Mouse (Mus musculus) olfactory bulb, adult 2 months (tissue): Measurements from ENCODE around the gene Loxl3. TPM values are rescaled to one million over a fixed set of nuclear protein-coding genes. Genes with fewer than 3 reads are reported as not detected.

ENCODE experiments used
- H3K27ac ChIP-seq: fragments of 200-500 bp; 2 replicates; pipeline ENCODE4 v1.5.1; 2012; ENCODE audit warnings: low read depth, low read length; ENCODE audit not compliant: insufficient read depth
- H3K4me1 ChIP-seq: fragments of 200-500 bp; 2 replicates; pipeline ENCODE4 v1.6.1; 2012; ENCODE audit warnings: low read length; ENCODE audit not compliant: control insufficient read depth, insufficient read depth
- H3K4me3 ChIP-seq: fragments of 200-500 bp; 2 replicates; pipeline ENCODE4 v1.5.1; 2012; ENCODE audit warnings: mild to moderate bottlenecking, low read depth, low read length, moderate library complexity; ENCODE audit not compliant: insufficient read depth
- CTCF ChIP-seq: fragments of 200-500 bp; IDR thresholded peaks from 2 replicates; pipeline ENCODE4 v1.5.1; 2012; ENCODE audit warnings: low read depth, mild to moderate bottlenecking, low read length, moderate library complexity; ENCODE audit not compliant: insufficient read depth
- POLR2A ChIP-seq: fragments of 200-500 bp; IDR thresholded peaks from 2 replicates; pipeline ENCODE4 v1.6.1; 2012; ENCODE audit warnings: mild to moderate bottlenecking, low read depth, low read length, moderate library complexity; ENCODE audit not compliant: insufficient read depth
- WGBS: fragments of 180-500 bp; shearing (Covaris S2); methylation state at CpG from one replicate; pipeline ENCODE4 v1.1.7; 2018; 5-methylcytosine and 5-hydroxymethylcytosine counted together
- polyA plus RNA-seq: library from polyadenylated mRNA; stranded (reverse); fragments of >200 nt; gene quantifications from 2 replicates; pipeline ENCODE4 v1.2.4, GENCODE M21; 2012; ENCODE audit warnings: low replicate concordance; ENCODE audit not compliant: missing spikeins, insufficient read depth, insufficient read length

Gene Loxl3
- polyA plus RNA-seq, 1 experiment = not detected

- TF ChIP-seq CTCF (no peak), POLR2A (no peak)
- Histone ChIP-seq H3K4me1 (no peaks in the 10 kb centered on the region; the same call in 1 of the 2 replicates), H3K27ac (no peak overlapping the region), H3K4me3 (no peak overlapping the region)
- WGBS = 75% methylated on average over 4 of the region's 4 CpGs
Measured at GRCm38 (mm10) chr6:83024421-83024820, 9.6 kb upstream of the Loxl3 start.

DNA sequence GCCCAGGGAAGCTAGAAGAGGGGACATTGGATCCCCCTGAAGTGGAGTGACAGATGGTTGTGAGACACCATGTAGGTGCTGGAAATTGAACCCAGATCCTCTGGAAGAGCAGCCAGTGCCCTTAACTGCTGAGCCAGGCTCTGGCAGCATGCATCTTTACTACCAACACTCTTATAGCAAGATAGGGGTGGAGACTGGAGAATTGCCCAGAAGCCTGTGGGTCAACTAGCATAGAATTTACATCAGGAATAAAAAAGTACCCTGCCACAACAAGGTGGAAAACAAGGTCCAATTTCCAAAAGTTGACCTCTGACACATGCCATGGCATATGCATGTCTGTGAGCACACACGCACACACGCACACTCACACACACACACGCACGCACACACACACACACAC, 8.8 kb upstream of the Loxl3 start:
- TF ChIP-seq CTCF = no peak
- no peak for TF ChIP-seq POLR2A
- no peak overlapping the region for H3K4me3 ChIP-seq
- H3K27ac ChIP-seq = no peak overlapping the region
- no peaks in the 10 kb centered on the region; the same call in 1 of the 2 replicates for H3K4me1 ChIP-seq
- 94% methylated on average over 4 of the region's 4 CpGs for WGBS

GRCm38 (mm10) chr6:83027293-83027692, 6.7 kb upstream of the Loxl3 start:
- WGBS = 37% methylated on average over 8 of the region's 8 CpGs
- H3K4me3 ChIP-seq = no peak overlapping the region
- TF ChIP-seq POLR2A (no peak), CTCF (no peak)
- H3K27ac ChIP-seq = no peak overlapping the region
- no peaks in the 10 kb centered on the region; the same call in 1 of the 2 replicates for H3K4me1 ChIP-seq

DNA sequence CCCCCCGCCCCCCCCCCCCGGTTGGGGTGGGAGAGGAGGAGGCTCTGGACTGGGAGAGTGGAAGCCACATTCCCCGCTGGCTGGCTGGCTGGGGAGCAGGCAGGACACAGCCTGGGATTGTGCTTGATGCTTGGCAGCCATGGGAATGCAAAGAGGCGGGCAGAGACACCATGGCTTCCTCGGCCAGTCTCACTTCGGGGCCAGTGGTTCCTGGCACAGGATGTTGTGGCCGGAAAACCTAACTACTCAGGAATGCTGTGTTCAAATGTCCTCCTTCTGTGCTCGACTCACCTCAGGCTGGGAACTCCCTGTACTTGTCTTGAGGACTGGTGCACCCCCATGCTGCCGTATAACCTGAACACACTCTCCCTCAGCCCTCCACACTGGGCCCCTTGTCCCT, 6.3 kb upstream of the Loxl3 start:
- WGBS = 51% methylated on average over 8 of the region's 9 CpGs
- H3K4me1 ChIP-seq = peaks cover 2% of the 10 kb centered on the region; the same call in 1 of the 2 replicates
- H3K4me3 ChIP-seq = no peak overlapping the region
- TF ChIP-seq CTCF = no peak
- TF ChIP-seq POLR2A = no peak
- H3K27ac ChIP-seq = no peak overlapping the region

DNA sequence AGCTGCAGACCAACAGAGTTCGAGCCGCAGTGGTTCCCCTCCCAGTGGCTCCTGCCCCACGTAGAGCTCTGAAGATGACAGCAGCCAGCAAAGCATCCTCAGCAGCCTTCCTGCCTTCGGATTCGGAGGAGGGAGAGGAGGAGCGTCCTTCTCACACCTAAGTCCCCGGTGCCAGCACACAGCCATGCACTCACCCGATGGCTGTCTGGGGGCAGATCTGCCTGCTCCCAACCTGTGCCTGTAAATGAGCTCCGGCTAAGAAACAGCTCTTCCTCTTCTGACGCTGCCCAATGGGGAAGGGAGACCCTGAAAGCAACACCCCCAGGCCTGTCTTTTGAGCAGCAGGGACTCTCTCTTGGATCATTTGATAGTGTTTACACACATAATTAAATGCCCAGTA, 4.2 kb upstream of the Loxl3 start:
- no peak overlapping the region for H3K4me3 ChIP-seq
- peaks cover 16% of the 10 kb centered on the region for H3K4me1 ChIP-seq
- no peak overlapping the region for H3K27ac ChIP-seq
- 50% methylated on average over 10 of the region's 10 CpGs for WGBS
- TF ChIP-seq CTCF (no peak), POLR2A (no peak)

- Histone ChIP-seq H3K4me1 (peaks cover 16% of the 10 kb centered on the region), H3K27ac (no peak overlapping the region), H3K4me3 (no peak overlapping the region)
- TF ChIP-seq CTCF = no peak
- no peak for TF ChIP-seq POLR2A
- 66% methylated on average over 7 of the region's 7 CpGs for WGBS
Measured at GRCm38 (mm10) chr6:83031111-83031510, 2.9 kb upstream of the Loxl3 start.

DNA sequence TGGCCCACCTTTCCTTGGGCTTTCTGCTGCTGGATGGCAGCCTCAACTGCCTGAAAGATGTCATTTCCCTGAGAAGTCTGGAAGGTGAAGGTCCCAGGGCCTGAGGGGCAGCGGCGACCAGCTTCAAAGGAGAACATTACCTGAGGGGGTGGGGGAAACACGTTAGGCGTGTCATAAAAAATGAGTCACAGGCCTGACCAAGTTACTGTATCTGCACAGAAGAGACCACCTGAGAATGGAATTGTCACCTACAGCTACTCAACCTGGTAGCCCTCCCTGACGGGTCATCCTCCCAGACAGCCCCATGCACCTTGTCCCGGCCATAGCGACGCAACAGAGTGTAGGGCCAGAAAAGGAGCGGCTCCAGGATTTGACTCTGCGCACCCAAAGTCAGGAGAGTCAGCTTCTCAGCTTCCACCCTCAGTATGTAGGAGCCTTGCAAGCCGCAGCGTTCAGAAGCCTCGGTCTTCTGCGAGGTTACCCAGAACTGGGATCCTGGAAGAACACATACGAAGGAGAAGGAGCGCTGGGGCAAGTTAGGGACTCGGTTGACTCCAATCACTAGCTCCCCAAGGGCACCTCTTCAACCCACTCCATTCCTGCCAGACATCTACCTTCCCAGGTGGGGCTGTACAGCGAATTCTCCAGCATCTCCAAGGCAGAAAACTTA, 1.9 kb upstream of the Loxl3 start:
- WGBS = 52% methylated on average over 18 of the region's 18 CpGs
- H3K27ac ChIP-seq = no peak overlapping the region
- no peak overlapping the region for H3K4me3 ChIP-seq
- H3K4me1 ChIP-seq = peaks cover 16% of the 10 kb centered on the region
- no peak for TF ChIP-seq POLR2A
- no peak for TF ChIP-seq CTCF

DNA sequence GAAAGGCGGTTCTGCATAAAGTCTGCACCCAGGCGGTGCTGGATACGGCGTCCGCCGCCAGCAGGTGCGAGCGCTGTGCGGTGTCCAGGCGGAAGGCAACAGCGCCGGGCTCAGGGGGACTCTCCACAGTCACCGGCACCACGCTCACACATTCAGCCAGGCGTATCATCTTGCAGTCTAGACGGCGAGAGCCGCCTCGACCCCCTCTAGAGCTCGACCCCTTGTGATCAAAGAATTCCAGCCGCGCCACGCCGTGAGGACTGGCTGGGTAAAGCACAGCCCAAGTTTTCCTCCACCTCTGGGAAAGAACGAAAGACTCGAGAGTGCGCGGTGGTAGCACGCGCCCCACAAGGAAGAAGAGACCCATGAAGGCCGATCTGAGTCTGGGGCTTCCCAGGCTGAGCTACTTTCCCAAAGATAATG, 1.2 kb upstream of the Loxl3 start:
- H3K4me1 ChIP-seq = peaks cover 16% of the 10 kb centered on the region
- WGBS = 1% methylated on average over 31 of the region's 31 CpGs
- peak overlapping the region; percentile 35 for H3K4me3 ChIP-seq
- no peak overlapping the region for H3K27ac ChIP-seq
- TF ChIP-seq POLR2A (no peak), CTCF (no peak)

DNA sequence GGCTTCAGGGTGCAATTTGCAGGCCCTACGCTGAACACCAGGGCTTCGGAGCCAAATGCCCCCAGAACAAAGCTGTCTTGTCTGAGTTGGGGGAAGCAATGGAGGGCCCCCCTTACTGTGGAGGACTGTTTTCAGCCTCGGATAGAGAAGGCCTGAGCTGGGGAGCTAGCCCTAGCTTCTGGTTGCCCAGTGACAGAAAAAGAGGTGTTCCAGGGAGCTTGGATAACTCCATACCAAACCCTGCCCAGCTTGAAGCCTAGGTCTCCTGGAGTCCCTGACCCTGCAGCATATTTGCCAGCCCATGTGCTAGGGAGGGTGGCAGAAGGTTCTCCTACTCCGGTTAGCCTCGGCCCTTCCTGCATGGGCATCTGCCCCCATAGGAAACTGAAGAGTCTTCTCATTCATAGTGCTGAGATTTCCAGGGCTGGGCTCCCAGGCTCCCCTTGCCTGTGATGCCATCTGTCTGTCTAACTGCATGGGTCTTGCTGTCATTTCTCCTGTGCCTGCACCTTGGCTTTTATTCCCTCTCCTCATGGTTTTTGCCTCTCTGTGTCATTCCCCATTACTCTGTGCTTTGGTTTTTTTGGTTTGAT, 586 bp downstream of the Loxl3 start:
- 42% methylated on average over 5 of the region's 5 CpGs for WGBS
- no peak overlapping the region for H3K27ac ChIP-seq
- peak overlapping the region; percentile 35; the same call in 1 of the 2 replicates for H3K4me3 ChIP-seq
- TF ChIP-seq CTCF = no peak
- no peak for TF ChIP-seq POLR2A
- peaks cover 25% of the 10 kb centered on the region for H3K4me1 ChIP-seq
